Mouse (Mus musculus) E14TG2a.4 (cell line): ENCODE measurements around the gene Slc10a4.

Experiments used
- CTCF ChIP-seq: conservative IDR thresholded peaks from 2 replicates; pipeline ENCODE4 v1.5.1; 2014; ENCODE audit warnings: low read length
- NANOG ChIP-seq: IDR thresholded peaks from 2 replicates; pipeline ENCODE4 v1.6.1; 2014; ENCODE audit warnings: borderline replicate concordance, low read length, mixed read lengths

DNA sequence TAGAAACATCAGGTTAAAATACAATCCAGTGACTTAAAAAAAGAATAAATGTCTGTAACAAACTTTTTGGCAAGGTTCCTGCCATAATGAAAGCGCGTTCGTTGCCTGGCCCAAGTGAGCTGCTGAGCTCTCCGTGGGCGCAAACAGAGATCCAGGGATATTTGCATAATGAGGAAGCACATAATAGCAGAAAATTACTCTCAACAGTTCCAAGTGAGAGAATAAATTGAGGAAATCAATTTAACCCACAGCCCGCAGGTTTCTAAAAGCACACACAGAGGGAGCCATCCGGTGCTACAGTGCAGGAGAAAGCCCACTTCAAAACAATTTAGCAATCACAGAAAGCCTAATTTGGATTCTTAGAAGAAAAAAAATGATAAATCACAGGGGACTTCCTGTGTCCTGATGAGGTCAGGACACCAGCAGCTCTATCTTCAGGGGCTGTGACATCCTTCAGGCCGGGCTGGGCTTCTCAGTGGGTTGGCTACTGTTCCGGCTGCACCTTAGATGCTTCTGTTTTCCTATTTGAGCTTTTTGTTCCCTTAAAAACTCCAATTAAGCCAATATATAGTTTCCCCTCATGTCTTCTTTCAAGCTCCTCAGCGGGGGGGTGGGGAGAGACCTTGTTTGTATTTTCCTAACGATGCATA lies 54.9 kb downstream of the Slc10a4 start:
- no peak for TF ChIP-seq CTCF
- TF ChIP-seq NANOG = no peak
